Mouse (Mus musculus) heart, adult 11 months (tissue): ENCODE measurements around the gene Eaf2.
"Not testable (repeated sequence)": the region's sequence is repeated elsewhere in the genome, so short reads cannot be mapped to it uniquely, and the experiment has no call there.

ENCODE experiments used
- DNase-seq: peaks from one replicate; pipeline ENCODE4 v3.0.0; 2022

Eaf2 gene

DNA sequence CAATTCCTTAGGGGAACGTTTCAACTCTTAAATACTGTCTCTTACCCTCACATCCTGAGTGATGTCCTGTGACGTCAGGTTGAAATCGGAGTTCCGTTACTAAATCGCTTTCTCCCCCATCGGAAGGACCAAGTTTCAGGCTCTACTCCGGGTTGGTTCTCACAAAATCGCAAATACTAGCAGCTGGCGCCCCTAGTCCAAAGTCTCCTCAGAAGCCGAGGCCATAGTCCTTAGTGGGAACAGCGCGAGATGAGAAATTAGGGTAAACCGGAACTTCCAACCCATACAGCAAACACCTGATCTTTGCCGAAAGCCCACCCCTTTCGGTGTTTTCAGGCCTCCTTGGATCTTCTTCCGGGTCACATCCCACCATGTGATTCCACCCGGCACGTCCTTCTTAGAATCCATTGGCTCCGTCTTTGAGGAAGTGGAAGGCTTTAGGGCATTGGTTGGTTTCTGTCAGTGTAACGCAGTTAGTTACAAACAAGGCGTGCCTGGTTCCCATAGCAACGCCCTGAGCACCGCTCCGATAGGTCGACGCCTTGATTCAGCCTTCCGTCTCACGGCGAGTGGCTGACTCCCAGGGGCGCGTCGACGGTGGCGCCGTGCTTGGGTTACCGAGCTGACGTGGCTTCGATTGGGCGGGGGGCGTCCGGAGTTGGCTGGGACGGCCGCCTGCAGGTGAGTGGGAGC lies at the start of gene Eaf2, which contains the start of gene Golgb1:
Eaf2 (minus strand) TSS at position 421 of the 693 bp plus-strand sequence.
Golgb1 (plus strand) TSS at position 558 of the 693 bp plus-strand sequence.
- DNase-seq = peak; percentile 100

DNA sequence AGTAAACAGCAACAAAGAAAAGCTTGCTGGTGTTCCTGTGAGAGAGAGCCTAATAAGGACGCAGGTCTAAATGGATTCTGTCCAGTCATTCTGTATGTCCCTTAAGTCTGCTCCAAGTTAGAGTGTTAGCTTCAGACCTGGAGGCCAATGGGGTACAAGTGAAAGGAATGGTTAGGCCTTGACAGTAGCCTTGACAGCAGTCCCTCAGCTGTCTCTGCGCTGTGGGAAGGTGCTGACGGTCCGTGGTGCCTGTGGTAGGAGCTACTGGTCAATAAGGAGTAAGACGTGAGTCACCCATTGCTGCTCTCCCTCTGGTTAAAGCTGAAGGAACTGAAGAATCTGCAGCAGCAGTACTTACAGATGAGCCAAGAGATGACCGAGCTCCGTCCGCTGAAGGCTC lies 49.5 kb upstream of the Eaf2 start:
- peak; percentile 78 for DNase-seq

DNA sequence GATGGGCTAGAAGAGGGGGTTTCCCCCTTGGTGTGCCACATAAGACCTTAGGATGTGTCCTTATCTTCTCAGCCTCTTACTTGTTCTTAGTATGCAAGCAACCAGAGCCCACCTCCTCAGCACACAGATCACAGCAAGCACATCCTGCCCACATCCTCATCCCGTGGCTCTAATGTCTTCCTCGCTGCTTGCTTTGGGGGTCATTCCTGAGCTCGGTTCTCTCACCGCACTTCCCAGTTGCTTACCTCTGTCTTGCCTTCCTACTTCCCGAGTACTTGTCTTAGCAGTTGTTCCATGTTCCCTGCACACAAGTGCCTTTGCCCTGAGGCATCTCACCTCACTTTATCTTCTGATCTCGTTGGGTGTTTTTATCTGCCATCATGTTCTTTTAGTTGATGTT lies 47.2 kb upstream of the Eaf2 start:
- DNase-seq = peak; percentile 72

DNA sequence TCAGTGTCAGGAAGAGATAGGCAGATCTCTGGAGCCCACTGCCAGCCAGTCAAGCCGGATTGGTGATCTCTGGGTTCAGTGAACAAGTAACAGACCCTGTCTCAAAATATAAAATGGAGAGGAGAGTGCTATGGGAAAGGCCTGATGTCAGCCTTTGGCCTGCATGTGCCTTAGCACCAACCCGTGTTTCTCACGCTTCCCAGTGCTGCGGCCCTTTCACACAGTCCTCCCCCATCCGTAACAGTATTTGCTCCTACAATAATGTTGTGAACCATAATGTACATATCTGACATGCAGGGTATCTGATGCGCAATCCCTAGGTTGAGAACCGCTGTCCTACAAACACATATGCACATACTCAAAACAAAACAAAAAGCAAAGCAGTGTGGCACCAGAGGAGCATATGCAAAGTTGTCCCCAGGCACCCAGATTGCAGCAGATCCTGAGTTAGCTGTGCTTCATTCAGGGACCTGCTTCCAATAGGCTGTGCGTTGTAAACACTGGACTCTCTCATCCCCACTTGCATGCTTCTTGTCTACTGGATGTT lies 46.3 kb upstream of the Eaf2 start:
- peak; percentile 77 for DNase-seq

DNA sequence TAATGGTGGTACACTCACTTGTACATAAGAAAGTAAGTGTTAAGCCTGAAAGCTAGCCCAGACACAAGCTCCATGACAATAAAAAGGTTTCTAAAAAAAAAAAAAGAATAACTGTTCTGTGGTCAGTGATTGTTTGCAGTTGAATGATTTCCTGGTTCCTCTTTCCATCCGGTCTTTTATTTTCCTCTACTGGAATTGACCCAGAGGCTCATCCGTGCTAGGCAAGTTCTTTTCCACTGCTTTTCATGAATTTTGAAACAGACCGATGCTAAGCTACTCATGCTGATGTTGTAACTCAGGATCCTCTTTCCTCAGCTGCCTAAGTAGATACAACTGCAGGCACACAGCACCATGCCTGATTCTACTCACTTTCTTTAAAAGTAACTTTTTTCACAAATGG lies 45.6 kb upstream of the Eaf2 start:
- peak; percentile 73 for DNase-seq

DNA sequence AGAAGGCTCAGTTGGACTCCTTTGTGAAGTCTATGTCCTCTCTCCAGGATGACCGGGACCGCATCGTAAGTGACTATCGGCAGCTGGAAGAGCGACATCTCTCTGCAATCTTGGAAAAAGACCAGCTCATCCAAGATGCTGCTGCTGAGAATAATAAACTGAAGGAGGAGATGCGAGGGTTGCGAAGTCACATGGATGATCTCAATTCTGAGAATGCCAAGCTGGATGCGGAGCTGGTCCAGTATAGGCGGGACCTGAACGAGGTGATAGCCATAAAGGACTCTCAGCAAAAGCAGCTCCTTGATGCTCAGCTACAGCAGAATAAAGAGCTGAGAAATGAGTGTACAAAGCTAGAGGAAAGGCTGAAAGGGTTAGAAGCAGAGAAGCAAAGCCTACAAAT lies 43.7 kb upstream of the Eaf2 start:
- peak; percentile 72 for DNase-seq

DNA sequence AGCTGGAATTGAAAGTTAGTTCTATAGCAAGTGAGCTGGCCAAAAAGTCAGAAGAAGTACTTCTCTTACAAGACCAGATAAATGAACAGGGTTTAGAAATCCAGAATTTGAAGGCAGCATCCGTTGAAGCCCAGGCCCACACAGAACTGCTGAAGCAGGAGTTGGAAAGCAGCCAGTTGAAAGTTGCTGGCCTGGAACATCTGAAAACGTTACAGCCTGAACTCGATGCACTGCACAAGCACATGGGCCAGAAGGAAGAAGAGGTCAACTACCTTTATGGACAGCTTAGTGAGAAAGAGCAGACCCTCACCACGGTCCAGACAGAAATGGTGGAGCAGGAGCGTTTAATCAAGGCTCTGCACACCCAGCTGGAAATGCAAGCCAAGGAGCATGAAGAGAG lies 39.4 kb upstream of the Eaf2 start:
- DNase-seq = peak; percentile 70

DNA sequence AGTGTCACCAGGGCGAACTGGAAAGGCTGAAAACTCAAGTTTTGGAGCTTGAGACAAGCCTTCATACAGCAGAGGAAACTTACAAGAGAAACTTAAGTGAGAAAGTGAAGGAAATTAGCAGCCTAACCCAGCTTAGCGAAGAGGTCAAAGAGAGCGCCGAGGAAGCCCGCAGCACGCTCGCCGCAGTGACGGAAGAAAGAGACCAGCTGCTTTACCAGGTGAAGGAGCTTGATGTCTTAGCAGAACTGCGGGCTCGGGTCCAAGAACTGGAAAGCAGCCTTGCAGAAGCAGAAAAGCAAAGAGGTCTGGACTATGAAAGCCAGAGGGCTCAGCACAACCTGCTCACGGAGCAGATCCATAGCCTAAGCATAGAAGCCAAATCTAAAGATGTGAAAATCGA lies 37.5 kb upstream of the Eaf2 start:
- peak; percentile 83 for DNase-seq

DNA sequence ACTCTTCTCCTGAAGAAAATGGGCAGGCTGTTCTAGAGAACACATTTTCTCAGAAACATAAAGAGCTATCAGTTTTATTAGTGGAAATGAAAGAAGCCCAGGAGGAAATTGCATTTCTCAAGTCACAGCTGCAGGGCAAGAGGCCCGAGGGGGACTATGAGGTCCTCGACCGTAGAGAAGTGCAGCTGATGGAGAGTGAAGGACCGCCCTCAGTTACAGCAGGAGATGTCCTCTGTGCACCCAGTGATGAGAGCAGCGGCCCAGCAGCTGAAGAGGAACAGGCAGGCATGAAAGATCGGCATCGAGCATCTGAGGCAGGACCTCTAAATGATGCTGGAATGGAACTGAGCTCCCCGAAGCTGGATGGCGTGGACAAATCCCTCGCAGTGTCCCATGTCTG lies 37.1 kb upstream of the Eaf2 start:
- peak; percentile 60 for DNase-seq

DNA sequence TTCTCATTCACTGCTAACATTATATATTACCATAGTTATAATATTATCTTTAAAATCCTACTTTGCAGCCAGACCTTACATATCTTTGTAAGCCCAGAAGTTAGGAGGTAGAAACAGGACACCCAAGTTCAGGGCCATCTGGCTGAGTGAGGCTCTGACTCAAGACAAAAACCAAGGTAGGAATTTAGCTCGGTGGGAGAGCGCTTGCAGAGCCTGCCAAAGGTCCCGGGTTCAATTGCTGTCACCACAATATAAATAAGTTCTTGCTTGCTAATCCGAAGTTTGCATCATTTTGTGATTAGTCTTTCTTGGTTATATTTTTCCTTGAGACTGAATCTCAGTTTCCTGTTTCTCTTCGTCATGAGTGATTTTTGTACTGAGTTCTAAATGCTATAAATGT lies 28.4 kb upstream of the Eaf2 start:
- peak; percentile 51 for DNase-seq

DNA sequence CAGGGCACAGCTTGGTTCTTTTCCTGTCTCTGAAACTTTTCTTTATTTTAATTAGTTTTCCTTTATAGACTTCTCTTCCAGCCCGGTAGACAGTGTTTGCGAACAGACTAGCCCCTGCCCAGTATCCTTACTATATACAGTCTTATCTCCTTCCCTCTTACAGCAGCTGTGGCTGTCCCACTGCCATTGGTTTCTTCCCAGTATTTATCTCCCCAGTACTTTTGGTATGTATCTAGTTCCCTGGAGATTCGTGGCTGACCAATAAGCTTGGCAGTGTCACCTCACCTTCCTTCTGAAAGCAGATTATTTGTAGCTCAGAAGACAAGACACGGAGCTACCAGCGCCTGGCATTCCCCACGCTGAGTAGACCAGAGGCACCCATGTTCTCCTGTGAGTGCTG lies 21.9 kb upstream of the Eaf2 start:
- DNase-seq = peak; percentile 55

DNA sequence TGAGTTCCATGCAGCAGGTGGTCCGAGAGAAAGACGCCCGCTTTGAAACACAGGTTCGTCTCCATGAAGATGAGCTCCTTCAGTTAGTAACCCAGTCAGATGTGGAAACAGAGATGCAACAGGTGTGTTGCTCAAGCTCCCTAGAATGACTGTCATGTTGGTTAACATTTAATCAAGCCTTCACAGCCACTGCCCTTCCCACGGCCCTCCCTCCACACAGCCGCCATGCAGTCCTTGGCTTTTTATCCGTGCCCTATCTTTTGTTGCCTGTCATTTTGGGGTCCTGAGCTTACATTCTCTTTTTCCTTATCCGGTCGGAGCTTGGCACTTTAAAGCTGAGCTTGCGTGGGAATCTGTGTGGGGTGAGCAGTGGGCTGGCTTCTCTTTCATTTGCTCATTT lies 18.5 kb upstream of the Eaf2 start:
- DNase-seq = peak; percentile 56

DNA sequence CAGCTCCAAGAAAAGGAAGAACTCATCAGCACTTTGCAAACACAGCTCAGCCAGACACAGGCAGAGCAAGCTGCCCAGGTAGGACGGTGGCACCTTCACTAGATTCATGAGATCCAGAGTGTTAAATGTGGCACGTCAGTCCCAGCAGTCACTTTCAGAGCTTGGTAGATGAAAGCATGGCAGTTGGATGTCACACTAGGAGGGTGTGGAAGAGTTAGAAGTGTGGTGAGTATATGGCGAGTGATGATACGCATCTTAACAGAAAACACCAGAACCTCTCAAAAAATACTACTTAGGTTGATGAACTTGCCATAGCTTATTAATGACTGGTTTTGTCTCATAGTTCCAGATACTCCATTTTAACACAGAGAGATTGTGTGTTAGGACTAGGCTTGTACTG lies 16.6 kb upstream of the Eaf2 start:
- peak; percentile 18 for DNase-seq

DNA sequence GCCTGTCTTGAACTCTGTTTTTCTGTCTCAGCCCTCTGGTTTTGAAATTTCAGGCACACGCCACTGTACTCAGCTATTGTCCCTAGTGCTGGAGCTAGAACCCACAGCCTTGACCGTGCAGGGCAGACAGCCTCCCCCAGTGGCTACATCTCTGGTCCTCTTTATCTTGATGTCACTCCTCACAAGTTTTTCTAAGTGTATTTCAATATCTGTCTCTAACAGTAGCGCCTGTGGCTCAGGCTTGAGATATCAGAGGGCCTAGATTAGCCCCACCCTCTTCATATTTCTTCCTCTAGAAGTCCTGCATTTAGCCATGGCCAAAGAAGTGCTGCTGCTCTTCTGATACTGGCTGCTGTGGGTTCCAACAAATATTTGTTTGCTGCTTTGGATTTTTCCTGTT lies 15.8 kb upstream of the Eaf2 start:
- DNase-seq = peak; percentile 44

DNA sequence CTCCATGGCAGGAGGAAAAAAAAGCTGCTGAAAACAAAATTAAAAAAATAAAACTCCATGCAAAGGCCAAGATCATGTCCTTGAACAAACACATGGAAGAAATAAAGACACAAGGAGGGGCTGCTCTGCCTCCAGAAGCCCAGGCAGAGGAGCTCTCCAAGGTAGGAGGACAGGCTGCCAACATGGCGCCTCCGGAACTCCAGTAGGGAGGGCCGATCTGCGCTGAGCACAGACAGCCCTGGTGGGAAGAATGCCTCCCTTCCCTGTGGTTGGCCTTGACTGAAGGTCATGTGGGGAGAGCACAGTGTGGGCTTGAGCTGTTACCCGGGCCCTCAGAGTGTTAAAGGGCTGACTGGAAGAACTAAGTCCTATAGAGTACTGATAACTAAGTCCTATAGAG lies 12.7 kb upstream of the Eaf2 start:
- DNase-seq = peak; percentile 80

DNA sequence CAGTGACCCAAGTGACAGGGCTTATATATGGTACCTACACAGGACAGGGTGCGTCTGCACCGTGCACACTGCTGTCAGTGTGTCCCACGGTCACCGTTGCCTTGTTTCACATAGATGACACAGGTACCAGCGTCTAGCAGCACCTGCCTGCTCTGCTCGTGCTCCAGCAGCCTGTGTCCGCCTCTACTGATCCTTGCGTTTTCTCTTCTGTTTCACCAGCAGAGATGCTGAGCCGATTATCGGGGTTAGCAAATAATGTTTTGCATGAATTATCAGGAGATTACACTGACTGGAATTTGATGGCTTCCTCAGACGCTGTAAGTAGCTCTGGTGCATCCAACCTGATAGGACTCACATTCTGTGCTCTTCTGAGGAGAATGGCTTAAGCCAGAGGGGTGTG lies 11.1 kb upstream of the Eaf2 start:
- DNase-seq = peak; percentile 81

DNA sequence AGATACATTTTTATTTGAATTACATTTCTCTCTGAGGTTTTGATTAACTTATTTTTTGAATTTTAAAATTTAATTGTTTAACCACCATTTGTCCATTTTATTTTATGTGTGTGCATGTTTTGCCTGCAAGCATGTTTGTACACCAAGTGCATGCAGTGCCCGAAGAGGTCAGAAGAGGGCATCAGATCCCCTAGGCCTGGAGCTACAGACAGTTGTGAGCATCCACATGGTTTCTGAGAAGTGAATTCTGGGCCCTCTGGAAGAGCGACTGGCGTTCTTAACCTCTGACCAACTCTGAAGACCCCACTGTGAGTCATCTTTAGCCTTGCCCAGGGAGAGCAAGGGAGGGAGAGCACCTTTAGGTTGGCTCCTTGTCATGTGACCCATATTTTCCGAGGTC lies 10.1 kb upstream of the Eaf2 start:
- DNase-seq = peak; percentile 79

DNA sequence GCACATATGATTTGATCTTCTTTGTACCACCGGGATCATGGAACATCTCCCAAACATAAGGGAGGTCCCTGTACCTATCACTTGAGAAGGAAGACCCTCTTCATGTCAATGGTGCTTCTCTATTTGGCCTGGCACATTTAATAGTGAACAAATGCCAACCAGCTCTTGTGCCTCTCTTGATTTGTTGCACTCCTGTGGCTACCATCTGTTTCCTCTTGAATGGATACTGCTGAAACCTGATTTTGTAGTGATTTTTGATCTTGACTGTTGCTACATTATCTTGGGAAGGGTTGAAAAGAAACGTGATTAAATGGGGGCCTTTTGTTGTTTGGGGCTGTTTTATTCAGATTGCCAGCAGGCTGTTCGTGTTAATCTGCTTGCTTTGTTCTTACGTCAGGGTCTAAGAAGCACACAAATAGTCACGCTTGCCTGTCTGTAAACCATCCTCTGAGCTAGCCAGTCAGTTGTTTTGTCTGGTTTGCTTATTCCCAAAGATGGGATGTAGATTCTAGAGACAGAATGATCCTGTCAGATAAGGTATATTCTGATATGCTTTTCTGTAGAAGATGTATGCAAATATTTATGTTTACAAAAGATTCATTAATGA lies 8.0 kb upstream of the Eaf2 start:
- DNase-seq = no peak

DNA sequence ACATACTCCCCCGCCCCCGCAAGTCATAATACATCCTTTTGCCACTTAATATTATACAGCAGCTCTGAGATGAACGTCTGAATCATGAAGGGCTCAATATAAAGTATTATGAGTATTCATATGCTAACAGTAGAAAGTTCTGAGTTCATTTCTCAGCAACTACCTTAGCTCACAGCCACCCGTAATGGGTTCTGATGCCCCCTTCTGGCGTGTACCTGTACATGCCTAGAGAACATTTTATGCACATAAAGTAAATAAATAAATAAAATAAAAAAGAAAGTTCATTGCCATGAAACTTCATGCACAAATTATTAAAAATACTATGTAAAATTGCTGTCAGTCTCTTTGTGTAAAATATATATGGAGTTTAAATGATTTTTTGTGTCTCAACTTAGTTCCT lies 2.5 kb upstream of the Eaf2 start:
- no peak for DNase-seq

DNA sequence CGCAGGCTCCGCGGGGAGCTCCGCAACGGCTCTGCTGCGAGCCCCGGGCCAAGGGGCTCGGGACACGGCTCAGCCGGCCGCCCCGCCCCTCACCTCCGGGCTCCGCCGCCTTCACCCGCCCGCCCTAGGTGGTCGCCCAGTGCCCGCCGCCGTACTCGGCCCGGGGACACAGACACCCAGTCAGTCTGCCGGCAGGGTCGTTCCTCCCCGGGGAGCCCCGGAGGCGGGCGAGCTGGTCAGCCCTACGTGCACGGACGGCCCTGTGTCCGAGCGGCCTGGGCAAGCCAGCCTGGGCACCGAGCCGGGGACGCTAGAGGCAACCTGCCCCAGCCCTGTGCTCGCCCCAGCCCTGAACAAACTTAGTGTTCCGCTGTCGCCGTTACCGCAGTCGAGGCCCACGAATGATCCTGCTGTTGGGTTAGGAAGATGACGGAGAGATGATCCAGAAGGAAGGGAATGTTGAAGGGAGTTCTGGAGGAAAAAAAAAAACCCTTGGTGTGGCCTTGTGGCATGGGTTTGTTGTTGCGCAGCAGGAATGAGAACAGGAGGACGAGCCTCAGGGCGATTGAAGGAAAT lies 561 bp upstream of the Eaf2 start:
- no peak for DNase-seq

DNA sequence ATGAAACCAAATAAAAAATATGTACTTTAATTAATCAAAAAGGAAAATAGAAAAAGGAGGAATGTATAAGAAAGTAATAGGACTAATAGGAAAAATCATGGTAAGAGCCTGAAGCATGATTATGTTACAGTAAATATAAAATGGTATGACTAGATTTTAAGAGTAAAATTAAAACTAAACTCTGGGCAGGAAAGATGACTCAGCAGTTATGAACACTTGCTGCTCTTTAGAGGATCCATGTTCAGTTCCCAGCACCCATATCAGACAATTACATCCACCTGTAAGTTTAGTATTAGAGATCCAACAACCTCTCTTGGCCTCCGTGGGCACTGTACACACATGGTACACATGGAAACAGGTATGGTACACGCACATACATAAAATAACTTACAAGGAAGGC lies 5.4 kb downstream of the Eaf2 start:
- DNase-seq = no peak

DNA sequence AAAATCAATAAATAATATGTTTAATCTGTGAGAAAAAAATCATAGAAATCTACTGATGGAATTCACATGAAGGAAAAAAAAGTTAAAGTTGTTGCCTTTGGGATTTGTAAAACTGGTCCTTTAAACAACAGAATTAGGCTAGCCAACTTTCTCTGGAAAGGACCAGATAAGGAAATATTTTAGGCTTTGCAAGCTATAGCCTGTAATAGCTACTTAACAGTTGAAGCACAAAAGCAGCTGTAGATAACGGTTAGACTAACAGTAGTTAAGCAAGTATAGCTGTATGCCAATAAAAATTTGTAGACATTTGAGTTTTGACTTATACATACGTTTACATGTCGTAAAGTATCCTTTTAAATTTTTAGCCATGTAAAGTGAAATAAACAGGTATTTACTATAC lies 11.2 kb downstream of the Eaf2 start:
- no peak for DNase-seq

DNA sequence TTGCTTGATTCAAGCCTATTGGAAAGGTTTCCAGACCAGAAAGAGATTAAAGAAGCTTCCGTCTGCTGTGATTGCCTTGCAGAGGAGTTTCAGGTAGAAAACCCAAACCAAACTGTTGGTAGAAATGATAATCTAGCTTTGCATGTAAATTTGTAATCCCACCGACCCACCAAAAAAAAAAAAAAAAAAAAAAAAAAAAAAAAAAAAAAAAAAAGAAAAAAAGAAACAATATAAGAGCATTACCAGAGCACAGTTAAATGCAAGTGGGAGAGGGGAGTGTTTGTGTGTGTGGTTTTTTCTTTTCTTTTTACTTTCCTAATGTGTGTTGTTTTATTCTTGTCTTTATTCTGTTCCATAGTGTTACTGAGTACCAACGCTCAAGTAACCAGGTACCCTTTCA lies 23.6 kb downstream of the Eaf2 start:
- no peak for DNase-seq

DNA sequence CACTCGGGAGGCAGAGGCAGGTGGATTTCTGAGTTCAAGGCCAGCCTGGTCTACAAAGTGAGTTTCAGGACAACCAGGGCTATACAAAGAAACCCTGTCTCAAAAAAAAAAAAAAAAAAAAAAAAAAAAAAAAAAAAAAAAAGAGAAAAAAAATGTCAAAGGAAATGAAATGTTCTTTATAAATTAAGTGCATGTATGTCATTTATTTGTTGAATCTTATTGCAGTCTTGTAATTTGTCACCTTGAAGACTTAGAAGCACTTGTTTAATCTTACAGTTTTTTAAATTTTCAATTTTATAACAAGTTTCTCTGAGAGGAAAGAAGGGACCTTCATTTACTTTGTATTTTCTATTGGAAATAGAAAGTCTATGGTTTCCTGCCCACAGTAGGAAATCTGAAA lies 27.9 kb downstream of the Eaf2 start:
- not testable (repeated sequence) for DNase-seq
